Mouse (Mus musculus) kidney, adult 2 months (tissue): ENCODE measurements at regions not wholly inside any gene's neighbourhood (a gene's known extent, or its start where the extent isn't known, plus 50 kb on each side); places are given as distances from the start of the nearest gene placed in this dataset.

Source experiments
- CTCF ChIP-seq: fragments of 200-500 bp; conservative IDR thresholded peaks from 2 replicates; pipeline ENCODE4 v1.5.1; 2011; ENCODE audit warnings: low read depth, mild to moderate bottlenecking, control low read depth, low read length, moderate library complexity, mixed read lengths; ENCODE audit not compliant: insufficient read depth, insufficient read length
- POLR2A ChIP-seq: fragments of 200-500 bp; IDR thresholded peaks from one replicate; pipeline ENCODE4 v1.6.1; 2011; ENCODE audit warnings: low read depth, low read length, control low read depth

DNA sequence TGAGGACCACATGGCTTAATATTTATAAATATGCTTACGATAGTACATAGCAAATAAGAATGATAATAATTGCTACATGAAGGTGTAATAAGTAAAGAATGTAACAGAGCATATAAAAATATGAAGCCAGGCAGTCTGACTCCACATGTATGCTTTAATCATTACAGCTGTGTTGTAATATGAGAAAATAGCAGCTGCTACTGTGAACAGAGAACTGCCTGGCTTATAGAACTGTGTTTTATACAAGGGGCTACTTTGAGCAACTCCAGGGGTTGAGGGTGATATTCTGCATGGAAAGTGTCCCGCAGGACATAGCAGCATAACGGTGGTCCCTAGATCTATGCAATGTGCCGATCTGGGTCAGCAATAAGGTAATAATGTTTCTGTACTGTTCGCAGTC is 627.9 kb downstream of the Tmtc2 start:
- no peak for TF ChIP-seq CTCF
- TF ChIP-seq POLR2A = no peak
